Mouse (Mus musculus): ENCODE data around the gene Lekr1. TPM values are rescaled to one million over a fixed set of nuclear protein-coding genes. Genes with fewer than 3 reads are reported as not detected.

Gene Lekr1
- total RNA-seq, 2 experiments from 2014 or later: 6.5 to 7.2 TPM

DNA sequence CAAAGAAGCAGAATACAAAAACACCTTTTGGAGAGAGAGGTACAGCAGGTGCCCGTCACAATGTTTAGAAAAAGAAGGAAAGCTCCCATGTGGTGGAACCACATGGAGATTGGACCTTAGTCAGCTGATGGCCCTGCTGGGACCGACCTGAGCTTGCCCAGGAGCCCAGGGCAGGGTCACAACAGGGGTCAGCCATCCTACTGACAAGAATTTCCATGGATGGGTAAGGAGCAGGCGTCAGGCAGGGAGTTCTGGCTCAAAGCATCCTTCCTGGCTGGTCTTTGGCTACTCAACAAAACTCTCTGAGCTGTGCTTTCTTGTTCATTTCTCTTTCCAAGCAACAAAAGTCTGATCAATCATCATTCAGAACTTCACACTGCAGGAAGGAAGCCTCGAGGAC lies 194.9 kb downstream of the Lekr1 start:
- Histone ChIP-seq H3K4me3 (no peak overlapping the region), H3K27ac (no peak overlapping the region)
- no peak for DNase-seq (ENCODE audit: low spot score in 2 of 2)
- no peak for TF ChIP-seq CTCF (conservative IDR thresholded peaks at IDR 0.05)

- no peak for TF ChIP-seq CTCF (conservative IDR thresholded peaks at IDR 0.05)
- no peak overlapping the region for H3K27ac ChIP-seq
- H3K4me3 ChIP-seq: no peak overlapping the region
Observed at GRCm38 (mm10) chr3:65861471-65861881, 195.4 kb downstream of the Lekr1 start.

DNA sequence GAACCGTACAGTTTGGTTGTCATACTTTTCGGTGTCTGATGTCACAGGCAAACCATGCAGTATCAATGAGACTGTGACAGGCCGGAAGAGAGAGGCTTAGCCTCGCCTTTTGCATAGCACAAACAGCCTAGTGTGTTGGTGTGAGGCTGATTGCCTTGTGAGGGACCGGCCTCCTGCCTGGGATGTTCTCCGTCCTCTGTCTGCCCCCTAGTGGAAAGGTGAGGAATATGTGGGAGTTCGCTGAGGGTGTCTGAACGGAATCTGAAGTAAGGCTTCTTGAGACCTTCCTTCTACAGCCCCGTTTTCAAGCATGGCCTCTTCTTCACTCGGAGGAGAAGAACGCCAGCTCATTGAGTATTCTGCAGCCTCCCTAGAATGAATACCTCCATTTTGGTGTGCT lies 197.3 kb downstream of the Lekr1 start:
- TF ChIP-seq CTCF (conservative IDR thresholded peaks at IDR 0.05): peak; percentile 96
- peak overlapping the region; percentile 53 for H3K4me3 ChIP-seq
- peak; percentile 87 to 88 for DNase-seq (ENCODE audit: low spot score in 2 of 2)
- peak overlapping the region; percentile 68 for H3K27ac ChIP-seq

More at GRCm38 (mm10) chr3:65861471-65861881, 195.4 kb downstream of the Lekr1 start:
- no peak for DNase-seq (ENCODE audit: low spot score in 2 of 2)

DNA sequence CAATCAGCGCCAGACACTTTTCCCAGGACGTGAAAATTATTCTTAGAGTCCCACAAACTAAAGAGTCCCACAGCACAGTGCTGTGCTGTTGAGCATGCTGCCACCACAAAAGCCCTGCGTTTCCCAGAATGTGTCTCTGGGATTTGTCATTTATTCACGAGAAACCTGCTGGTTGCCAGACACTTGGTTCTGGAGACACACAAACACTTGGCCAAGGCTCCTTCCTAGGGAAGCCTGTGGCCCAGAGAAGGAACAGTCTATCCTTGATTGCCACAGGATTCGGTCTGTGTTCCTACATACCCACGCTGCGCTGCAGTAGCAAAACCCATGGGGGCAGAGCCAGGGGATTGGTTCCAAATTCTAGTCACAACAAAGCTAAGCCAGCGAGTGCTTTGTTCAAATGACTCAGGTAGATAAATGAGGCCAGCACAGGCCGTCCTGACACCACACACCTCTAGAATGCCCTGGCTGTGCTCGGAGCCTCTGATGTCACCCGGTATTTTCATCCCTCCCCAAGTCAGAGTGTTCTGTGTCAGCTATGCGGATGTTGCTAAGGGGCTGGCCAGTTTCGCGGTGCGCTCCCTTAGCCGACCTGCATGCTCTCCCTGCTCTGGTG lies 197.8 kb downstream of the Lekr1 start:
- Histone ChIP-seq H3K27ac (peak overlapping the region; percentile 68), H3K4me3 (peak overlapping the region; percentile 53)
- peak; percentile 34 to 39 for DNase-seq (ENCODE audit: low spot score in 2 of 2)
- TF ChIP-seq CTCF (conservative IDR thresholded peaks at IDR 0.05): no peak

DNA sequence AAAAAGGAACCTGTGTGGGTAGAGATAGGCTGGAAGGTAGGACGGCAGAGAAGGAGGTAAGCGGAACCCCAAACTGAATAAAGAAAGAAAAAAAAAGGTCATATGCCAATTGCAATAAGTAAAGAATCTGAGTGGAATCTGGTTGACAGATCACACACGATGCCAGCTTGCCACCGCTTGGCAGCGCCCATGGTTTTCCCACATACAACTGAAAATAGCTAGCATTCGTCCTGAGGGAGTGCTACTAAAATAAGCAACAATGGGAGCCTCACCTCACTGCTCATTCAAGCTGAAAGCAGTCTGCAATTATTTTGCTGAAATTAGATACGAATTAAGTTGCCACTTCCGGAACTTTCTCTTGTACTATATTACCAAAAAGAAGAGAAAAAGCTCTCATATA lies 202.9 kb downstream of the Lekr1 start:
- peak; percentile 32; the same call in 1 of the 2 replicates for TF ChIP-seq CTCF (conservative IDR thresholded peaks at IDR 0.05)
- peak; percentile 44 to 70 for DNase-seq (ENCODE audit: low spot score in 2 of 2)

GRCm38 (mm10) chr3:65869724-65870123 lies 203.7 kb downstream of the Lekr1 start:
- no peak for TF ChIP-seq CTCF (conservative IDR thresholded peaks at IDR 0.05)
- Histone ChIP-seq H3K27ac (peak overlapping the region; percentile 36; the same call in 1 of the 2 replicates), H3K4me3 (no peak overlapping the region)
- no peak for DNase-seq (ENCODE audit: low spot score in 2 of 2)

More for the DNA sequence above, 202.9 kb downstream of the Lekr1 start:
- Histone ChIP-seq H3K27ac (peak overlapping the region; percentile 36; the same call in 1 of the 2 replicates), H3K4me3 (no peak overlapping the region)

DNA sequence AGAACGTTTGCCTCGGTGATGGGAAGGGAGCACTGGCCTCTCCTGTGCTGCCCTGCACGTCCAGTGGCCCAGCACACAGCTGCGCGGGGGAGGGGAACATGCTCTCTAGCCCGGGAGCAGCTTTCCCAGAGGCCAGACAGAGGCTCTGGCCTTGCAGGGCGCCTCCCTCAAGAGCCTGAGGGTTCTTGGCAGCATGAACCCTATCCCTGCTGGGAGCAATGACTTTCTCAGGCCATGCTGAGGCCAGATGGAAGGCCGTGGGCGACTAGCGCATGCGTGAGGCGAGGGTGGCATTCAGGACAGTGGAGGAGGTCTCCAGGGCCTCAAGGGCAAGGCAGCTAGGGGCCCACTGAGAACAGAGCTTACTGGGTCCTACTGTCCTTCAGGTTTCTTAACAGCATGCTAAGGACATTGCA lies 205.2 kb downstream of the Lekr1 start:
- no peak for TF ChIP-seq CTCF (conservative IDR thresholded peaks at IDR 0.05)
- Histone ChIP-seq H3K27ac (peak overlapping the region; percentile 39; the same call in 1 of the 2 replicates), H3K4me3 (no peak overlapping the region)
- DNase-seq (ENCODE audit: low spot score in 2 of 2): peak in 1 of 2 experiments; percentile 11

DNA sequence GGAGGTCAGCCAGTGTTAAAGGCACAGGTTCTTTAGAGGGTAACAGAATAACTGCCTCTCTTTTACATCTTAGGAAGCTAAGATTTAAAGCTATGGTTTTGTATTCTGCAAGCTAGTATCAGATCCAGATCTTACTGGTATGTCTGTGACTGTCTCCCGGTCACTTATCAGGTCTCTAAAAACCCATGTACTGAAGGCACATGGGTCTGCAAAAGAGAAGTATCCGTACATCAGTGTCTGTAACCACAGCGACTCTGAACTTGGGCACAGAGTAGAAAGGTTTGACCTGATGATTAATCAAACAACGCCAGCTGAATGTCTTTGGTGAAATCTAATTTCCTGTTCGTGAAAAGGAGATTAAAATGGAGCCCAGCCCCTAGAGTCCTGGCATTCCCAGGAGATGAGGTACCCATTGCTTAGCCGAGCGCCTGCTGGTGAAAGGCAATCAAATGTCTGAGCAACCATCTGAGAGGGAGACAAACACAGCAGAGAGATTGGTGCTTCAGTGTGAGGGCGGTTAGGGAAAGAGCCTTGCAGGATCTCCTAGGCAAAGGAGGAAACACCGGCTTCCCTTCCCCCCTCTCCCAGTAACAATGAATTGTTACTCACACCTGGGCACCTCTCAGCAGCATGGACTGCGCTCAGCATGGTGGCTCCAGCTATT lies 205.7 kb downstream of the Lekr1 start:
- no peak for TF ChIP-seq CTCF (conservative IDR thresholded peaks at IDR 0.05)
- no peak overlapping the region for H3K27ac ChIP-seq
- no peak overlapping the region for H3K4me3 ChIP-seq
- no peak for DNase-seq (ENCODE audit: low spot score in 2 of 2)

DNA sequence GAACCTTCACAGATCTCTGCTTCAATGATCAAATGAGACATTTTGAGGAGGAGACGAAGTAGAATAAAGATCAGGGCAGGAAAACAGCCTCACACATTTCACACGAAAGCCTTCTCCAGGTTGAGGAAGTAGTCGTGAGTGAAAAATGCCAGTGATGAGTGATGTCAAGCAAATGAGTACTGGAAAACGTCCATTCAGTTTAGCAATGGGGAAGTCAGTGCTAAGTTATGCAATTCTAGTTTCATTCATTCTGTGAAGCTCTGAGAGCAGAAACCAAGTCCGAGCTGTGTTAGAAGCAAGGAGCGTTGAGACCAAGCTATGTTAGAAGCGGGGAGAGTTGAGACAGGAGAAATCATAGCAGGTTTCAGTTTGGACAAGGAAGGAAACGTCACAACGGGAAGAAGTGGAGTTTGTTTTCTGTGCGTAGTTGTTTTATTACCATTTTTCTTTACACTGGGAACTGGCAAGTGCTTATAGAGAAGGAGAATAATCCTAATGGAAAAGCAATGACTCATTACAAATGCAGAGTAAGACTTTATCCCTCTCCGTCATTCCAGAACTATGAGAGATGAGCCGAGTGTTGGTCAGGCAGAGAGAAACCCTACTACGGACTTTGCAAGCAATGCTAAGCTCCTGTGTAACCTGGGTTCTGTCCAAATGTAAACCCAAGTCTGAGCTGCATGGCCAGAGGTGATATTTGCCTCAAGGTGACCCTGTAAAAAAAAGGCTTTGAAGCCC lies 207.2 kb downstream of the Lekr1 start:
- Histone ChIP-seq H3K27ac (no peak overlapping the region), H3K4me3 (no peak overlapping the region)
- no peak for TF ChIP-seq CTCF (conservative IDR thresholded peaks at IDR 0.05)
- DNase-seq (ENCODE audit: low spot score in 2 of 2): no peak

Small RNAs within 50 kb of the gene (microRNA-seq; reads per million reads assigned to microRNA genes)
- 0.37 to 1.9 reads per million in 2 experiments for gene Mir8120

Other genes with a start within 250 kb of the Lekr1 start
- 10 to 100 TPM; 14.7 to 16.9 TPM for gene Tiparp, start 137.8 kb upstream of the Lekr1 start, total RNA-seq (2021)